Mouse (Mus musculus) pancreas, adult 10 weeks (tissue): ENCODE measurements around the gene Casp14. TPM values are rescaled to one million over a fixed set of nuclear protein-coding genes. Genes with fewer than 3 reads are reported as not detected.

Source experiments
- polyA plus RNA-seq: library from polyadenylated mRNA; stranded (reverse); fragments of 350-450 nt; fragmentation: Illumina TruSeq; extraction: RNeasy Lipid Tissue Mini Kit (QIAGEN cat#74804); gene quantifications from one replicate; pipeline ENCODE4 v1.2.3, GENCODE M21; 2015; ENCODE audit warnings: low read depth, low replicate concordance; ENCODE audit not compliant: insufficient read depth

Casp14 gene
- not detected for polyA plus RNA-seq

DNA sequence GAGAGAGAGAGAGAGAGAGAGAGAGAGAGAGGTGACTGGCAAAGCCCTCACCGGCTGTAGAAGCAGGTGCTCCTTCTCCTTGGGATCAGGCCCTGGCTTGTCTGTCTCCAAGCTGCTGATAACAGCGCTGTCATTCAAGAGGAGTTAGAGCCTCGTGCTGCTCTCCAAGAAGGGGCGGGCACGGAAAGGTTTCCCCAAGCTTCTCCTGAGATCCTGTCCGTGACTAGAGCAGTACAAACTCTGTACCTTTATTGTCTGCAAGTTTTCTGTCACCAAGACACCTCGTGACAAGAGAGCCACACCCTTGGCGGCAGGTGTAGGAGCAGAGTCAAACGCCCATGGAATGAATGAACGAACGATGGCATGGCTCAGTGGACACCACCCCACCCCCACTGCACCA is at the start of gene Casp14:
TSS of gene Casp14 (minus strand) at position 239 of the 400 bp plus-strand sequence.

DNA sequence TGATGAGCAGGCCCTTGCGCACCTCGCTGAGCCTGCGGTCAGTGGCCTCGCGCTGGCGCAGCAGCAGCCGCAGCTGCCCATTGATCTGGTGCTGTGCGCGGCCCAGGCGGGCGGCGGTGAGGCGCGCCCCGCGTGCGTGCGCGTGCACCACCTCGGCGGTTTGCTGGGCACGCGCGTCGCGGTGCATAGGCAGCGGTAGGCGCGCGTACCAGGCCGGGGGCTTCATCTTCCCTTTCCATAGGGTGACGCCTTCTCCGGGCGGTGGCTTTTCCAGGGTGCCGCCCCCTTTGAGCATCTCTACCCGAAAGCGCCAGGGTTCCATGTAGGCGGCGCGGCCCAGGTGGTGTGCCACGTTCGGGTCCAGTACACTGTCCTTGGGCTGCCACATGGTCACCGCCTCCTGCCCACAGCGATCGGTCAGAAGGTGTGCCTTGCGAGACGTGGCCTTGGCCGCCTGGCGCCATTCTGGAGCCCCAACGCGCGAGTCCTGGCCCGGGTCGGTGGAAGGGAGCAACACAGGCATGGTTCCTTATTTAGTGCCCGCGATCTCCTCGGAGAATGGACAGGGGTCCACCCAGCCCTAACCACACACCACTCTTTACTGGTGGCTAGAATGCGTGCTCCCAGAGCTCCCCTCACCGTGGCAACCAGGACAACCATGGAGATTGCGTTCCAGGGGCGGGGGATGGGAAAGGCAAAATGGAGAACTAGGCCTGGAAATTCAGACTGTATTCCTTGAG is 34.5 kb upstream of the Casp14 start, which contains the start of gene Ccdc105:
TSS of gene Ccdc105 (minus strand) at position 614 of the 740 bp plus-strand sequence.

Other genes starting within 250 kb of the Casp14 start
- not detected for gene Olfr1358, start 200.9 kb downstream of the Casp14 start, polyA plus RNA-seq
- gene Ilvbl, start 143.9 kb downstream of the Casp14 start, polyA plus RNA-seq: 9.8 TPM
- gene Syde1, start 126.3 kb downstream of the Casp14 start, polyA plus RNA-seq: 6.3 TPM
- gene Olfr1357, start 100.2 kb downstream of the Casp14 start, polyA plus RNA-seq: not detected
- gene Ccdc105, start 34.8 kb upstream of the Casp14 start, polyA plus RNA-seq: not detected
- gene Slc1a6, start 62.2 kb upstream of the Casp14 start, polyA plus RNA-seq: not detected
- not detected for gene Olfr1356, start 133.9 kb upstream of the Casp14 start, polyA plus RNA-seq
- gene Olfr1355, start 157.2 kb upstream of the Casp14 start, polyA plus RNA-seq: not detected
- not detected for gene Olfr1354, start 194.9 kb upstream of the Casp14 start, polyA plus RNA-seq
- gene Olfr8, start 232.3 kb upstream of the Casp14 start, polyA plus RNA-seq: not detected
- gene Olfr1353, start 245.0 kb upstream of the Casp14 start, polyA plus RNA-seq: not detected